In genomic region chr4:102930679-102931078, GRCm38 (mm10) we compare ENCODE assay signal across 17 mouse cellular contexts. TPM values are rescaled to one million over a fixed set of nuclear protein-coding genes. Genes with fewer than 3 reads are reported as not detected.
DNase-seq lines count a peak whose midpoint lies in the region; ATAC-seq and TF ChIP-seq lines count a peak whose summit lies in the region.
"Had no signal": no experiment of that assay in that cellular context is flagged by ENCODE, and none has a peak within 500 bp of the region (broad histone marks: within the 10 kb centered on the region; RNA-seq: fewer than 3 reads in every experiment).

No protein-coding gene starts in this region.

- peak; percentile 10 for DNase-seq in thymus, adult 2 months
- no peak for DNase-seq in thymus, adult 18-20 months
- no peak for DNase-seq in embryo, embryonic 10.5 days (ENCODE audit: low spot score)
- no peak for DNase-seq in adrenal gland, postnatal 36 days
- no peak for DNase-seq in gastrocnemius, adult 2 months
- DNase-seq: cerebellum, adult 9-11 months; forebrain, postnatal 0 days; left cerebral cortex, postnatal 4 days; lung, adult 2 months had no signal

- WGBS in thymus, adult 2 months, result 6% methylated on average over 7 of the region's 7 CpGs

- H3K4me1 ChIP-seq in thymus, adult 2 months (replicated peaks; ENCODE audit: control insufficient read depth, insufficient read depth, low read length), result peaks cover 6% of the 10 kb centered on the region; the same call in 1 of the 2 replicates
- H3K4me1 ChIP-seq: heart, embryonic 15.5 days; kidney, embryonic 15.5 days; stomach, embryonic 15.5 days had no signal

- intact Hi-C loops in gastrocnemius, adult 2 months (cut with DNase I), result no loop called here

- H3K36me3 ChIP-seq in thymus, adult 2 months (ENCODE audit: control insufficient read depth, insufficient read depth, low read length), result no peaks in the 10 kb centered on the region
- H3K36me3 ChIP-seq: heart, embryonic 15.5 days; kidney, embryonic 15.5 days; stomach, embryonic 15.5 days had no signal

- no peaks in the 10 kb centered on the region for H3K27me3 ChIP-seq in thymus, adult 2 months (ENCODE audit: control insufficient read depth, insufficient read depth, low read length)
- H3K27me3 ChIP-seq: heart, embryonic 15.5 days; kidney, embryonic 15.5 days; stomach, embryonic 15.5 days had no signal

- TF ChIP-seq POLR2A in thymus, adult 2 months (IDR thresholded peaks at IDR 0.05; ENCODE audit: control insufficient read depth, extremely low read depth, insufficient read depth, low read length, poor library complexity), result no peak

- no peak for TF ChIP-seq CTCF in thymus, adult 2 months (IDR thresholded peaks at IDR 0.05; ENCODE audit: borderline replicate concordance, control insufficient read depth, extremely low read depth, insufficient read depth, low read length, poor library complexity)
- TF ChIP-seq CTCF in gastrocnemius, adult 2 months (IDR thresholded peaks at IDR 0.05), result no peak

- no peak overlapping the region for H3K27ac ChIP-seq in thymus, adult 2 months (ENCODE audit: control insufficient read depth, insufficient read depth, low read length)
- no peak overlapping the region for H3K27ac ChIP-seq in gastrocnemius, adult 2 months
- H3K27ac ChIP-seq: heart, embryonic 15.5 days; kidney, embryonic 15.5 days; stomach, embryonic 15.5 days had no signal

- ATAC-seq in hematopoietic stem cell, adult 5-6 weeks (replicated peaks in 1 of 2; ENCODE audit: insufficient read depth in 1 of 2, low FRiP score in 2 of 2, low TSS enrichment in 1 of 2, low read depth in 1 of 2, poor library complexity in 2 of 2, severe bottlenecking in 2 of 2), result peak; percentile 90 to 97
- ATAC-seq in megakaryocyte, adult 5-6 weeks (ENCODE audit: poor library complexity, severe bottlenecking), result peak; percentile 91
- ATAC-seq: forebrain, postnatal 0 days had no signal

- peak overlapping the region; percentile 38 for H3K4me3 ChIP-seq in thymus, adult 2 months (ENCODE audit: control insufficient read depth, insufficient read depth, low read length)
- H3K4me3 ChIP-seq in gastrocnemius, adult 2 months, result no peak overlapping the region
- H3K4me3 ChIP-seq: erythroblast, embryonic 14.5 days; heart, embryonic 15.5 days; kidney, embryonic 15.5 days; myocyte; stomach, embryonic 15.5 days had no signal

RNA-seq across cellular contexts. Expression of gene Tctex1d1, which starts 47.7 kb away (rescaled TPM):
- polyA plus RNA-seq in thymus, adult 2 months (2012; rRNA removed), result 18.1 and 20.0 TPM in 2 replicates
- total RNA-seq in hematopoietic stem cell, adult 5-6 weeks (2017), result 2.9 TPM in 1 of 2 replicates, not detected in the other
- 1.9 and 5.2 TPM in 2 replicates for total RNA-seq in megakaryocyte, adult 5-6 weeks (2015)
- 3.5 and 5.5 TPM in 2 replicates for total RNA-seq in megakaryocyte, adult 5-6 weeks (2017)
- not detected for total RNA-seq in adrenal gland, postnatal 36 days (2021)
- not detected for total RNA-seq in gastrocnemius, adult 2 months (2021)
- polyA plus RNA-seq: erythroblast, embryonic 14.5 days; heart, embryonic 15.5 days; lung, adult 2 months; myocyte; small intestine, adult 2 months had no signal
